Mouse (Mus musculus) limb, embryonic 12.5 days (tissue): ENCODE data around the gene Olfr1367. TPM values are rescaled to one million over a fixed set of nuclear protein-coding genes. Genes with fewer than 3 reads are reported as not detected.

Experiments
- ATAC-seq: fragments of 200-750 bp; cut with Nextera tagmentation; 2 replicates; pipeline ENCODE4 v1.8.0; 2017; ENCODE audit warnings: low read depth, moderate TSS enrichment; ENCODE audit not compliant: insufficient number of reproducible peaks, insufficient read depth, low FRiP score, low TSS enrichment
- H3K27ac ChIP-seq: fragments of 300-500 bp; sonication (generic); 2 replicates; pipeline ENCODE4 v1.5.1; 2016; ENCODE audit warnings: mild to moderate bottlenecking, moderate library complexity
- H3K27me3 ChIP-seq: fragments of 300-500 bp; sonication (generic); 2 replicates; pipeline ENCODE4 v1.6.1; 2016; ENCODE audit warnings: mild to moderate bottlenecking, moderate library complexity
- H3K36me3 ChIP-seq: fragments of 300-500 bp; sonication (generic); 2 replicates; pipeline ENCODE4 v1.6.1; 2016; ENCODE audit warnings: mild to moderate bottlenecking, moderate library complexity
- H3K4me1 ChIP-seq: fragments of 300-500 bp; sonication (generic); replicated peaks from 2 replicates; pipeline ENCODE4 v1.6.1; 2016
- H3K4me2 ChIP-seq: fragments of 300-500 bp; sonication (generic); 2 replicates; pipeline ENCODE4 v1.6.1; 2016; ENCODE audit warnings: mild to moderate bottlenecking, moderate library complexity
- H3K4me3 ChIP-seq: fragments of 300-500 bp; sonication (generic); replicated peaks from 2 replicates; pipeline ENCODE4 v1.5.1; 2016; ENCODE audit warnings: mild to moderate bottlenecking
- H3K9ac ChIP-seq: fragments of 300-500 bp; sonication (generic); replicated peaks from 2 replicates; pipeline ENCODE4 v1.6.1; 2016; ENCODE audit warnings: mild to moderate bottlenecking, moderate library complexity
- H3K9me3 ChIP-seq: fragments of 300-500 bp; sonication (generic); 2 replicates; pipeline ENCODE4 v1.6.1; 2016; ENCODE audit warnings: mild to moderate bottlenecking, moderate library complexity
- WGBS: fragments of 180-500 bp; shearing (Covaris S2); methylation state at CpG from one replicate; pipeline ENCODE4 v1.1.7; 2016; 5-methylcytosine and 5-hydroxymethylcytosine counted together
- polyA plus RNA-seq: library from polyadenylated mRNA; unstranded; fragments of >200 nt; fragmentation: Nextera tagmentation; extraction: Ambion mirVana; gene quantifications from 2 replicates; pipeline ENCODE4 v1.2.1, GENCODE M21; 2016

Olfr1367 gene
- polyA plus RNA-seq, 1 experiment from 2014 or later, result not detected

GRCm38 (mm10) chr13:21326191-21326590 lies 20.5 kb upstream of the Olfr1367 start:
- Histone ChIP-seq H3K4me3 (no peak overlapping the region), H3K36me3 (no peaks in the 10 kb centered on the region), H3K27me3 (peaks cover 13% of the 10 kb centered on the region; the same call in 1 of the 2 replicates), H3K9me3 (no peaks in the 10 kb centered on the region), H3K9ac (no peak overlapping the region), H3K27ac (no peak overlapping the region), H3K4me1 (no peaks in the 10 kb centered on the region), H3K4me2 (peak overlapping the region; percentile 69)
- ATAC-seq, result no peak
- 6% methylated on average over 4 of the region's 4 CpGs for WGBS

DNA sequence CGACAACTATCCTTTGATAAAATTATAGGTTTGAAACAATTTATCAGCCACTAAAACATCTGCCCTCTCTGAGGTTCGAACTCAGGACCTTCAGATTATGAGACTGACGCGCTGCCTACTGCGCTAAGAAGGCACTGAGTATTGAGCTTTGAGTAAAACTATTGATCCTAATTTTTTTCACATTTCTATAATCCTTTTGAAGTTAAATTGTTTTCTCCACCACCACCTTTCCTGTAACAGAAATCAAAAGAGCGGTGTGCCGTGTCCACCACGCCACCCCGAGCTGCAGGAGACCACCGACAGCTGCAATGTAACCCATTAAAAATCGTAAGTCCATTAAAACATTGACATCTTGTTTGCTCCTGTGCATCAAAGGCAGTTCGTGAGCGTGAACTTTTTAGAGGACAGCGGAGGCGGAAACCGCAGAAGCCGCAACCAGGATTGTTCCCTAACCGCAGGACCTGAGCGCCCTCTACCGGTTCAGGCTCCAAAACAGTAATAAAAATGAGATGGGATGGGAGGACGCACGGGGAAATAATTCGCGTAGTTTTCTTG lies 20.0 kb upstream of the Olfr1367 start:
- 0 out of 2 replicates have a peak overlapping the region, but pooled peaks have one; percentile 32 for H3K9ac ChIP-seq
- H3K9me3 ChIP-seq, result no peaks in the 10 kb centered on the region
- H3K4me2 ChIP-seq, result peak overlapping the region; percentile 69
- H3K36me3 ChIP-seq, result no peaks in the 10 kb centered on the region
- no peaks in the 10 kb centered on the region for H3K4me1 ChIP-seq
- H3K27ac ChIP-seq, result no peak overlapping the region
- ATAC-seq, result peak; percentile 66; the same call in 1 of the 2 replicates
- 1% methylated on average over 24 of the region's 24 CpGs for WGBS
- H3K27me3 ChIP-seq, result peaks cover 11% of the 10 kb centered on the region; the same call in 1 of the 2 replicates
- H3K4me3 ChIP-seq, result peak overlapping the region; percentile 46

DNA sequence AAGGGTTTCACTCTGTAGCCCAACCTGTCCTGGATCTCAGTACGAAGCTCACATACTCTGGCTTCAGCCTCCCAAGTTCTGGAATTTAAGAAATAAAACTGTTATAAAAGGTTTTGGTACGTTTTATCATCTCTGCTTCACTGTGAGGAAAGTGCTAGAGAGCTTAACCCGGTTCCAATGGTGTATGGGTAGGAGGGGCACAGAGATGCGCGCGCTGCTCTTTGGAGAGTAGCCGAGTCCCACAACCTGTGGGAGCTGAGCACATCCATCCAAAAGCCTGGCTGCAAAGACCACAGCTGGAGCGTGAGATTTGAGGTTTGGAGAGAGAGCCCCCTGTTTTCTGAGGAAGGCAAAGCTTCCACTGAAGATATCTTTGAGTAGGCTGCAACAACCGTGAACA lies 19.3 kb upstream of the Olfr1367 start:
- Histone ChIP-seq H3K9ac (peak overlapping the region; percentile 37; the same call in 1 of the 2 replicates), H3K9me3 (no peaks in the 10 kb centered on the region), H3K4me2 (peak overlapping the region; percentile 69), H3K27ac (no peak overlapping the region), H3K4me3 (peak overlapping the region; percentile 46), H3K4me1 (no peaks in the 10 kb centered on the region), H3K36me3 (no peaks in the 10 kb centered on the region), H3K27me3 (peaks cover 8% of the 10 kb centered on the region; the same call in 1 of the 2 replicates)
- peak; percentile 67; the same call in 1 of the 2 replicates for ATAC-seq
- WGBS, result under 1% methylated on average over 9 of the region's 9 CpGs

DNA sequence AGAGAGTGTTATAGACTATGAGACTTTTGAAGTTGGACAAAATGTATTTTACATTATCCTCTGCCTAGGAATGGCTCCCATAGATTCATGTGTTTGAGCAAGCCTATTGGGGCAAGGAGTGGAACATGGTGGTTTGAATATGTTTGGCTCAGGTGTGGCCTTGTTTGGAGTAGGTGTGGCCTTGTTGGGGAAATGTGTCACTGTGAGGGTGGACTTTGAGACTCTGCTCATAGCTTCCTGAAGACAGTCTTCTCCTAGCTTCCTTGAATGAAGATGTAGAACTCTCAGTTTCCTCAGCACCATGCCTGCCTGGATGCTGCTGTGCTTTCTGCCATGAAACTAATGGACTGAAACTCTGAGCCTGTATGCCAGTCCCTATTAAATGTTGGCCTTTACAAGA lies 3.9 kb downstream of the Olfr1367 start:
- H3K27ac ChIP-seq, result no peak overlapping the region
- no peak overlapping the region for H3K4me2 ChIP-seq
- H3K9me3 ChIP-seq, result no peaks in the 10 kb centered on the region
- no peak overlapping the region for H3K4me3 ChIP-seq
- H3K27me3 ChIP-seq, result peaks cover 3% of the 10 kb centered on the region; the same call in 1 of the 2 replicates
- no peak for ATAC-seq
- H3K36me3 ChIP-seq, result no peaks in the 10 kb centered on the region
- H3K9ac ChIP-seq, result no peak overlapping the region
- H3K4me1 ChIP-seq, result no peaks in the 10 kb centered on the region

GRCm38 (mm10) chr13:21362621-21363248 lies 16.0 kb downstream of the Olfr1367 start, which contains the start of gene Zscan12:
Zscan12 (plus strand) TSS chr13:21362820.
- Histone ChIP-seq H3K27me3 (no peaks in the 10 kb centered on the region), H3K9ac (peak within 1 kb of the TSS; percentile 94), H3K4me3 (peak within 1 kb of the TSS; percentile 80), H3K36me3 (peaks cover 15% of the 10 kb centered on the region), H3K4me1 (peaks cover 15% of the 10 kb centered on the region), H3K9me3 (no peaks in the 10 kb centered on the region), H3K27ac (peak within 1 kb of the TSS; percentile 88), H3K4me2 (peak within 1 kb of the TSS; percentile 64)
- peak; percentile 100 for ATAC-seq
- WGBS, result 1% methylated on average over 29 of the region's 29 CpGs

- ATAC-seq, result no peak
- Histone ChIP-seq H3K4me2 (peak overlapping the region; percentile 64), H3K27ac (no peak overlapping the region), H3K4me1 (peaks cover 15% of the 10 kb centered on the region), H3K36me3 (peaks cover 25% of the 10 kb centered on the region), H3K4me3 (peak overlapping the region; percentile 80), H3K9me3 (no peaks in the 10 kb centered on the region), H3K27me3 (no peaks in the 10 kb centered on the region), H3K9ac (peak overlapping the region; percentile 94)
- 72% methylated on average over 12 of the region's 12 CpGs for WGBS
Observed at GRCm38 (mm10) chr13:21363719-21364118, 17.0 kb downstream of the Olfr1367 start.

GRCm38 (mm10) chr13:21366635-21367034 lies 19.9 kb downstream of the Olfr1367 start:
- Histone ChIP-seq H3K4me3 (no peak overlapping the region), H3K4me1 (peaks cover 15% of the 10 kb centered on the region), H3K4me2 (no peak overlapping the region), H3K9ac (no peak overlapping the region), H3K36me3 (peaks cover 53% of the 10 kb centered on the region), H3K9me3 (no peaks in the 10 kb centered on the region), H3K27ac (no peak overlapping the region), H3K27me3 (no peaks in the 10 kb centered on the region)
- WGBS, result 68% methylated on average over 6 of the region's 6 CpGs
- no peak for ATAC-seq

DNA sequence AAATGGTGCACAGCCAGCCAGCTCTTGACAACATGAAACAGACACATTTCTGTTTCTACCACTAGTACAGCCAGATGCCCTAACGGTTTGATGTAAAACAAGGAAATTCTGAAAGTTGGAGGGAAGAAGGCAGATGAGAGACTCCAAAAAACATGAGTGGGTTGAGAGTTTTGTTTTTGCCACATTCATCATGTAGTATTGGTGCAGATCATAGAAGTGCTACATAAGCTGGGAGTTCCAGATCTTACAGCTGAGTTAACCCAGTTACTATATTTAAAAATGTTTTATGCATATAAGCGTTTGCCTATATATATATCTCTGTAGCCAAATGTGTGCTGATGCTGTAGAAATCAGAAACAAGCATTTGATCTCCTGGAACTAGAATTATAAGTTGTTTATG lies 26.0 kb downstream of the Olfr1367 start:
- H3K27ac ChIP-seq, result no peak overlapping the region
- no peaks in the 10 kb centered on the region for H3K27me3 ChIP-seq
- 87% methylated on average over 2 of the region's 2 CpGs for WGBS
- no peak overlapping the region for H3K4me2 ChIP-seq
- H3K4me1 ChIP-seq, result no peaks in the 10 kb centered on the region
- no peak overlapping the region for H3K9ac ChIP-seq
- peaks cover 45% of the 10 kb centered on the region for H3K36me3 ChIP-seq
- H3K9me3 ChIP-seq, result no peaks in the 10 kb centered on the region
- no peak overlapping the region for H3K4me3 ChIP-seq
- no peak for ATAC-seq

- H3K4me1 ChIP-seq, result no peaks in the 10 kb centered on the region
- H3K27me3 ChIP-seq, result no peaks in the 10 kb centered on the region
- H3K4me3 ChIP-seq, result no peak overlapping the region
- H3K9me3 ChIP-seq, result no peaks in the 10 kb centered on the region
- H3K36me3 ChIP-seq, result 0 out of 2 replicates have a peak, but pooled peaks cover 4% of the 10 kb centered on the region
- no peak overlapping the region for H3K9ac ChIP-seq
- no peak overlapping the region for H3K27ac ChIP-seq
- WGBS, result 79% methylated on average over 2 of the region's 2 CpGs
- ATAC-seq, result no peak
- no peak overlapping the region for H3K4me2 ChIP-seq
Observed at GRCm38 (mm10) chr13:21377773-21378172, 31.1 kb downstream of the Olfr1367 start.

- no peak overlapping the region for H3K27ac ChIP-seq
- 93% methylated on average over 1 of the region's 1 CpGs for WGBS
- H3K9ac ChIP-seq, result no peak overlapping the region
- H3K4me2 ChIP-seq, result no peak overlapping the region
- peaks cover 82% of the 10 kb centered on the region for H3K36me3 ChIP-seq
- H3K9me3 ChIP-seq, result no peaks in the 10 kb centered on the region
- ATAC-seq, result no peak
- no peak overlapping the region for H3K4me3 ChIP-seq
- H3K4me1 ChIP-seq, result no peaks in the 10 kb centered on the region
- H3K27me3 ChIP-seq, result no peaks in the 10 kb centered on the region
Observed at GRCm38 (mm10) chr13:21395211-21395610, 48.5 kb downstream of the Olfr1367 start.

DNA sequence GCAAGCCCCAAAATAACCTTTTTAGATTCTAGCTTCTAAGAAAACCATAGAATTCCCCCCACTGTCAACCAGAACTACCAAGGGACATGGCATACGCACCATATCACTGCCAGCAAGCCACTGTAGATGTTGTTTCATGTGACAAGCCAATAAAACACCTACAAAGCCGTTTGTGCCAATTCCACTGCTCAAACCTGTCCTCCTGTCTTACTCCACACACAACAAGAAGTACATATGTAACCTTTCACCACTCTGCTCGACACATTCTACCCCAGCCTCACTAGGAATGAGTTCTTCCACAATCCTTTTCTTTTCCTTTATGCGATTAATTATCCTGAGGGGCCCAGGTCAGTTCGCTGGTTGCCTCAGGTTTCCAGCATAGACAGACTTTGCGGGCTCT lies 48.9 kb downstream of the Olfr1367 start:
- Histone ChIP-seq H3K27me3 (no peaks in the 10 kb centered on the region), H3K9me3 (no peaks in the 10 kb centered on the region), H3K4me2 (no peak overlapping the region), H3K4me1 (no peaks in the 10 kb centered on the region), H3K9ac (no peak overlapping the region), H3K4me3 (no peak overlapping the region), H3K27ac (no peak overlapping the region), H3K36me3 (peaks cover 80% of the 10 kb centered on the region)
- WGBS, result 93% methylated on average over 6 of the region's 6 CpGs
- no peak for ATAC-seq
